Mouse (Mus musculus) limb, embryonic 10.5 days (tissue): Measurements from ENCODE around the gene Endou. TPM values are rescaled to one million over a fixed set of nuclear protein-coding genes. Genes with fewer than 3 reads are reported as not detected.

ENCODE experiments used
- DNase-seq: peaks from one replicate; pipeline ENCODE4 v3.0.0-alpha.2; 2017; ENCODE audit warnings: low spot score
- H3K27ac ChIP-seq: fragments of 300-500 bp; sonication (generic); 2 replicates; pipeline ENCODE4 v1.5.1; 2016; ENCODE audit warnings: mild to moderate bottlenecking
- H3K27me3 ChIP-seq: fragments of 300-500 bp; sonication (generic); 2 replicates; pipeline ENCODE4 v1.6.1; 2016; ENCODE audit warnings: low read depth, mild to moderate bottlenecking; ENCODE audit not compliant: poor library complexity, severe bottlenecking
- H3K36me3 ChIP-seq: fragments of 300-500 bp; sonication (generic); 2 replicates; pipeline ENCODE4 v1.6.1; 2016; ENCODE audit warnings: mild to moderate bottlenecking, moderate library complexity
- H3K4me1 ChIP-seq: fragments of 300-500 bp; sonication (generic); 2 replicates; pipeline ENCODE4 v1.6.1; 2016
- H3K4me3 ChIP-seq: fragments of 300-500 bp; sonication (generic); 2 replicates; pipeline ENCODE4 v1.5.1; 2016; ENCODE audit warnings: mild to moderate bottlenecking, moderate library complexity
- H3K9me3 ChIP-seq: fragments of 300-500 bp; sonication (generic); replicated peaks from 2 replicates; pipeline ENCODE4 v1.6.1; 2016; ENCODE audit warnings: mild to moderate bottlenecking
- WGBS: fragments of 180-500 bp; shearing (Covaris S2); methylation state at CpG from one replicate; pipeline ENCODE4 v1.1.7; 2016; 5-methylcytosine and 5-hydroxymethylcytosine counted together
- polyA plus RNA-seq: library from polyadenylated mRNA; unstranded; fragments of >200 nt; fragmentation: Nextera tagmentation; extraction: Ambion mirVana; gene quantifications from 2 replicates; pipeline ENCODE4 v1.2.1, GENCODE M21; 2016

Endou gene
- polyA plus RNA-seq, 1 experiment from 2014 or later = 0.26 TPM

GRCm38 (mm10) chr15:97749841-97750240 lies 18.7 kb upstream of the Endou start:
- no peak overlapping the region for H3K4me3 ChIP-seq
- DNase-seq = no peak
- no peaks in the 10 kb centered on the region for H3K27me3 ChIP-seq
- 88% methylated on average over 13 of the region's 13 CpGs for WGBS
- no peaks in the 10 kb centered on the region for H3K36me3 ChIP-seq
- peak overlapping the region; percentile 65 for H3K27ac ChIP-seq
- H3K4me1 ChIP-seq = peaks cover 34% of the 10 kb centered on the region
- no peaks in the 10 kb centered on the region for H3K9me3 ChIP-seq

GRCm38 (mm10) chr15:97749397-97749796 lies 18.3 kb upstream of the Endou start:
- Histone ChIP-seq H3K36me3 (no peaks in the 10 kb centered on the region), H3K4me1 (peaks cover 32% of the 10 kb centered on the region), H3K9me3 (no peaks in the 10 kb centered on the region), H3K27ac (peak overlapping the region; percentile 0; the same call in 1 of the 2 replicates), H3K27me3 (no peaks in the 10 kb centered on the region), H3K4me3 (no peak overlapping the region)
- no peak for DNase-seq
- WGBS = 94% methylated on average over 9 of the region's 9 CpGs

GRCm38 (mm10) chr15:97748964-97749363 lies 17.8 kb upstream of the Endou start:
- Histone ChIP-seq H3K36me3 (no peaks in the 10 kb centered on the region), H3K27me3 (no peaks in the 10 kb centered on the region), H3K27ac (0 out of 2 replicates have a peak overlapping the region, but pooled peaks have one; percentile 0), H3K9me3 (no peaks in the 10 kb centered on the region), H3K4me3 (no peak overlapping the region), H3K4me1 (peaks cover 31% of the 10 kb centered on the region)
- no peak for DNase-seq
- 88% methylated on average over 4 of the region's 4 CpGs for WGBS

GRCm38 (mm10) chr15:97748309-97748708 lies 17.2 kb upstream of the Endou start:
- Histone ChIP-seq H3K27me3 (no peaks in the 10 kb centered on the region), H3K9me3 (no peaks in the 10 kb centered on the region), H3K27ac (no peak overlapping the region), H3K4me1 (peaks cover 27% of the 10 kb centered on the region), H3K36me3 (no peaks in the 10 kb centered on the region), H3K4me3 (no peak overlapping the region)
- WGBS = 61% methylated on average over 10 of the region's 10 CpGs
- DNase-seq = no peak

GRCm38 (mm10) chr15:97747486-97747885 lies 16.3 kb upstream of the Endou start:
- H3K27me3 ChIP-seq = no peaks in the 10 kb centered on the region
- H3K27ac ChIP-seq = no peak overlapping the region
- H3K4me1 ChIP-seq = peaks cover 28% of the 10 kb centered on the region
- WGBS = 87% methylated on average over 4 of the region's 4 CpGs
- no peak overlapping the region for H3K4me3 ChIP-seq
- no peak for DNase-seq
- no peaks in the 10 kb centered on the region for H3K36me3 ChIP-seq
- no peaks in the 10 kb centered on the region for H3K9me3 ChIP-seq

- DNase-seq = no peak
- Histone ChIP-seq H3K36me3 (no peaks in the 10 kb centered on the region), H3K27me3 (no peaks in the 10 kb centered on the region), H3K4me1 (peaks cover 31% of the 10 kb centered on the region), H3K27ac (no peak overlapping the region), H3K9me3 (no peaks in the 10 kb centered on the region), H3K4me3 (no peak overlapping the region)
- 95% methylated on average over 24 of the region's 24 CpGs for WGBS
Measured at GRCm38 (mm10) chr15:97746748-97747147, 15.6 kb upstream of the Endou start.

- Histone ChIP-seq H3K4me3 (no peak overlapping the region), H3K36me3 (no peaks in the 10 kb centered on the region), H3K9me3 (no peaks in the 10 kb centered on the region), H3K27me3 (no peaks in the 10 kb centered on the region), H3K27ac (no peak overlapping the region), H3K4me1 (peaks cover 31% of the 10 kb centered on the region)
- WGBS = 93% methylated on average over 10 of the region's 10 CpGs
- no peak for DNase-seq
Measured at GRCm38 (mm10) chr15:97746278-97746677, 15.1 kb upstream of the Endou start.

GRCm38 (mm10) chr15:97745331-97745730 lies 14.2 kb upstream of the Endou start:
- H3K4me1 ChIP-seq = peaks cover 25% of the 10 kb centered on the region
- H3K9me3 ChIP-seq = no peaks in the 10 kb centered on the region
- no peaks in the 10 kb centered on the region for H3K27me3 ChIP-seq
- WGBS = 81% methylated on average over 10 of the region's 10 CpGs
- H3K27ac ChIP-seq = peak overlapping the region; percentile 3; the same call in 1 of the 2 replicates
- H3K36me3 ChIP-seq = no peaks in the 10 kb centered on the region
- no peak overlapping the region for H3K4me3 ChIP-seq
- no peak for DNase-seq

- Histone ChIP-seq H3K4me3 (no peak overlapping the region), H3K36me3 (no peaks in the 10 kb centered on the region), H3K4me1 (peaks cover 21% of the 10 kb centered on the region), H3K9me3 (no peaks in the 10 kb centered on the region), H3K27me3 (no peaks in the 10 kb centered on the region), H3K27ac (0 out of 2 replicates have a peak overlapping the region, but pooled peaks have one; percentile 3)
- WGBS = 81% methylated on average over 10 of the region's 10 CpGs
- no peak for DNase-seq
Measured at GRCm38 (mm10) chr15:97744930-97745329, 13.8 kb upstream of the Endou start.

- WGBS = 67% methylated on average over 12 of the region's 12 CpGs
- Histone ChIP-seq H3K9me3 (no peaks in the 10 kb centered on the region), H3K4me3 (no peak overlapping the region), H3K36me3 (no peaks in the 10 kb centered on the region), H3K4me1 (peaks cover 19% of the 10 kb centered on the region), H3K27me3 (no peaks in the 10 kb centered on the region), H3K27ac (peak overlapping the region; percentile 53; the same call in 1 of the 2 replicates)
- no peak for DNase-seq
Measured at GRCm38 (mm10) chr15:97743961-97744525, 12.9 kb upstream of the Endou start.

GRCm38 (mm10) chr15:97743210-97743609 lies 12.1 kb upstream of the Endou start:
- H3K4me1 ChIP-seq = peaks cover 16% of the 10 kb centered on the region
- H3K27me3 ChIP-seq = no peaks in the 10 kb centered on the region
- WGBS = 87% methylated on average over 5 of the region's 5 CpGs
- H3K36me3 ChIP-seq = no peaks in the 10 kb centered on the region
- H3K27ac ChIP-seq = no peak overlapping the region
- H3K4me3 ChIP-seq = no peak overlapping the region
- H3K9me3 ChIP-seq = no peaks in the 10 kb centered on the region
- no peak for DNase-seq

- H3K9me3 ChIP-seq = no peaks in the 10 kb centered on the region
- peaks cover 16% of the 10 kb centered on the region for H3K4me1 ChIP-seq
- no peak for DNase-seq
- H3K36me3 ChIP-seq = no peaks in the 10 kb centered on the region
- no peaks in the 10 kb centered on the region for H3K27me3 ChIP-seq
- H3K27ac ChIP-seq = no peak overlapping the region
- no peak overlapping the region for H3K4me3 ChIP-seq
- WGBS = 67% methylated on average over 4 of the region's 4 CpGs
Measured at GRCm38 (mm10) chr15:97742600-97742999, 11.5 kb upstream of the Endou start.

- H3K27ac ChIP-seq = no peak overlapping the region
Measured at GRCm38 (mm10) chr15:97742074-97742473, 10.9 kb upstream of the Endou start.

GRCm38 (mm10) chr15:97741662-97742061 lies 10.5 kb upstream of the Endou start:
- Histone ChIP-seq H3K27ac (no peak overlapping the region), H3K9me3 (no peaks in the 10 kb centered on the region), H3K4me1 (peaks cover 16% of the 10 kb centered on the region), H3K4me3 (no peak overlapping the region), H3K36me3 (no peaks in the 10 kb centered on the region), H3K27me3 (no peaks in the 10 kb centered on the region)
- 79% methylated on average over 12 of the region's 12 CpGs for WGBS
- DNase-seq = no peak

More at GRCm38 (mm10) chr15:97742074-97742473, 10.9 kb upstream of the Endou start:
- Histone ChIP-seq H3K9me3 (no peaks in the 10 kb centered on the region), H3K4me3 (no peak overlapping the region), H3K36me3 (no peaks in the 10 kb centered on the region), H3K4me1 (peaks cover 16% of the 10 kb centered on the region), H3K27me3 (no peaks in the 10 kb centered on the region)
- DNase-seq = no peak
- 60% methylated on average over 7 of the region's 7 CpGs for WGBS
